Mouse (Mus musculus): ENCODE data around the gene Lmf1.

Gene Lmf1

GRCm38 (mm10) chr17:25643517-25644294 is 64.8 kb downstream of the Lmf1 start:
- DNase-seq (ENCODE audit: low spot score), result no peak

- DNase-seq (ENCODE audit: low spot score), result no peak
These were observed 65.9 kb downstream of the Lmf1 start for GRCm38 (mm10) chr17:25644761-25645160.

- DNase-seq (ENCODE audit: low spot score), result no peak
These were observed 66.8 kb downstream of the Lmf1 start for GRCm38 (mm10) chr17:25645661-25646060.

GRCm38 (mm10) chr17:25647901-25648300 is 69.0 kb downstream of the Lmf1 start:
- no peak for DNase-seq (ENCODE audit: low spot score)

GRCm38 (mm10) chr17:25648678-25649216 is 69.9 kb downstream of the Lmf1 start:
- no peak for DNase-seq (ENCODE audit: low spot score)

GRCm38 (mm10) chr17:25650726-25651125 is 71.8 kb downstream of the Lmf1 start:
- no peak for DNase-seq (ENCODE audit: low spot score)

- no peak for DNase-seq (ENCODE audit: low spot score)
These were observed 73.4 kb downstream of the Lmf1 start for GRCm38 (mm10) chr17:25652272-25652671.

- DNase-seq (ENCODE audit: low spot score), result no peak
These were observed 77.4 kb downstream of the Lmf1 start for GRCm38 (mm10) chr17:25656142-25656825.

GRCm38 (mm10) chr17:25656826-25657189 is 77.9 kb downstream of the Lmf1 start:
- DNase-seq (ENCODE audit: low spot score), result no peak

GRCm38 (mm10) chr17:25663213-25663835 is 84.4 kb downstream of the Lmf1 start:
- DNase-seq (ENCODE audit: low spot score), result no peak

- DNase-seq (ENCODE audit: low spot score), result no peak
These were observed 86.6 kb downstream of the Lmf1 start for GRCm38 (mm10) chr17:25665485-25665884.

GRCm38 (mm10) chr17:25665891-25666290 is 87.0 kb downstream of the Lmf1 start:
- no peak for DNase-seq (ENCODE audit: low spot score)

- no peak for DNase-seq (ENCODE audit: low spot score)
These were observed 89.7 kb downstream of the Lmf1 start for GRCm38 (mm10) chr17:25668481-25669055.

- no peak for DNase-seq (ENCODE audit: low spot score)
These were observed 94.1 kb downstream of the Lmf1 start for GRCm38 (mm10) chr17:25672982-25673381.

GRCm38 (mm10) chr17:25677969-25678368 is 99.1 kb downstream of the Lmf1 start:
- DNase-seq (ENCODE audit: low spot score), result no peak

GRCm38 (mm10) chr17:25679818-25680217 is 100.9 kb downstream of the Lmf1 start:
- no peak for DNase-seq (ENCODE audit: low spot score)

- no peak for DNase-seq (ENCODE audit: low spot score)
These were observed 102.8 kb downstream of the Lmf1 start for GRCm38 (mm10) chr17:25681636-25682035.

GRCm38 (mm10) chr17:25686323-25686722 is 107.4 kb downstream of the Lmf1 start:
- no peak for DNase-seq (ENCODE audit: low spot score)

GRCm38 (mm10) chr17:25688922-25689321 is 110.0 kb downstream of the Lmf1 start:
- DNase-seq (ENCODE audit: low spot score), result no peak

- DNase-seq (ENCODE audit: low spot score), result no peak
These were observed 117.4 kb downstream of the Lmf1 start for GRCm38 (mm10) chr17:25696263-25696662.

- DNase-seq (ENCODE audit: low spot score), result no peak
These were observed 119.6 kb downstream of the Lmf1 start for GRCm38 (mm10) chr17:25698446-25698845.

- DNase-seq (ENCODE audit: low spot score), result no peak
These were observed 122.1 kb downstream of the Lmf1 start for GRCm38 (mm10) chr17:25700863-25701496.
